14 mouse cellular contexts compared by ENCODE assay signal in genomic region chr1:119681663-119682213, GRCm38 (mm10).
"Had no signal": no experiment of that assay in that cellular context is flagged by ENCODE, and none has a peak within 500 bp of the region (broad histone marks: within the 10 kb centered on the region; RNA-seq: fewer than 3 reads in every experiment).

No protein-coding gene starts in this region.

- H3K36me3 ChIP-seq: liver, embryonic 15.5 days; stomach, embryonic 15.5 days had no signal

- H3K4me3 ChIP-seq: kidney, embryonic 15.5 days; left cerebral cortex, adult 2 months; limb, embryonic 10.5 days; liver, embryonic 15.5 days; midbrain, embryonic 15.5 days; neural tube, embryonic 13.5 days; stomach, embryonic 15.5 days had no signal

- H3K9me3 ChIP-seq: kidney, embryonic 15.5 days; limb, embryonic 10.5 days; liver, embryonic 15.5 days; midbrain, embryonic 15.5 days; neural tube, embryonic 13.5 days; stomach, embryonic 15.5 days had no signal

- DNase-seq: kidney, adult 2 months; kidney, postnatal 25 days; lung, adult 2 months; lung, postnatal 36 days; thymus, postnatal 36 days had no signal

- H3K4me2 ChIP-seq: kidney, embryonic 15.5 days; liver, embryonic 11.5 days; liver, embryonic 15.5 days; midbrain, embryonic 15.5 days; neural tube, embryonic 13.5 days; stomach, embryonic 15.5 days had no signal

- H3K4me1 ChIP-seq: kidney, embryonic 15.5 days; limb, embryonic 10.5 days; midbrain, embryonic 15.5 days; neural tube, embryonic 13.5 days; stomach, embryonic 15.5 days had no signal

- H3K9ac ChIP-seq: kidney, embryonic 15.5 days; liver, embryonic 15.5 days; midbrain, embryonic 15.5 days; neural tube, embryonic 13.5 days; stomach, embryonic 15.5 days had no signal

- ATAC-seq: lung, postnatal 0 days; midbrain, embryonic 15.5 days had no signal

- H3K27me3 ChIP-seq: kidney, embryonic 15.5 days; liver, embryonic 15.5 days; midbrain, embryonic 15.5 days; neural tube, embryonic 13.5 days; stomach, embryonic 15.5 days had no signal

- H3K27ac ChIP-seq: kidney, embryonic 15.5 days; left cerebral cortex, adult 2 months; limb, embryonic 10.5 days; liver, embryonic 15.5 days; midbrain, embryonic 15.5 days; neural tube, embryonic 13.5 days; stomach, embryonic 15.5 days had no signal
